Mouse (Mus musculus) T-helper 17 cell (primary cell): ENCODE results near the gene Kcnn1.

Experiments used
- in situ Hi-C, 2 experiments: fragments of 300-600 bp; cut with MboI, MseI; formaldehyde crosslinking; loops; 1 replicate in 1 of 2; 2 replicates in 1 of 2; pipeline ENCODE4 v1.15.1; 2025; ENCODE audit warnings: high pct_unique_total_duplicates in 2 of 2

Gene Kcnn1

GRCm38 (mm10) chr8:70795370-70795769, 67.7 kb downstream of the Kcnn1 start:
- in situ Hi-C loops = loop anchor here (10.0 kb wide), 2 partner anchors 669 to 1539 kb away; partner anchors contain the start of genes Abhd8 (in 1 of the 2), Dda1 (in 1 of the 2) and Mrpl34 (in 1 of the 2)

GRCm38 (mm10) chr8:70794215-70794614, 68.8 kb downstream of the Kcnn1 start:
- in situ Hi-C loops = loop anchor here (10.0 kb wide), 2 partner anchors 671 to 1541 kb away; partner anchors contain the start of genes Abhd8 (in 1 of the 2), Dda1 (in 1 of the 2) and Mrpl34 (in 1 of the 2)

GRCm38 (mm10) chr8:70792700-70793099, 70.4 kb downstream of the Kcnn1 start:
- in situ Hi-C loops = loop anchor here (10.0 kb wide), 2 partner anchors 672 to 1542 kb away; partner anchors contain the start of genes Abhd8 (in 1 of the 2), Dda1 (in 1 of the 2) and Mrpl34 (in 1 of the 2)
